Mouse (Mus musculus) urinary bladder, postnatal 14 days (tissue): Measurements from ENCODE around the gene Wnt10a.
"Not testable (repeated sequence)": the region's sequence is repeated elsewhere in the genome, so short reads cannot be mapped to it uniquely, and the experiment has no call there.

Experiments
- DNase-seq: peaks from one replicate; pipeline ENCODE4 v3.0.0; 2021; ENCODE audit warnings: low spot score

Wnt10a gene

DNA sequence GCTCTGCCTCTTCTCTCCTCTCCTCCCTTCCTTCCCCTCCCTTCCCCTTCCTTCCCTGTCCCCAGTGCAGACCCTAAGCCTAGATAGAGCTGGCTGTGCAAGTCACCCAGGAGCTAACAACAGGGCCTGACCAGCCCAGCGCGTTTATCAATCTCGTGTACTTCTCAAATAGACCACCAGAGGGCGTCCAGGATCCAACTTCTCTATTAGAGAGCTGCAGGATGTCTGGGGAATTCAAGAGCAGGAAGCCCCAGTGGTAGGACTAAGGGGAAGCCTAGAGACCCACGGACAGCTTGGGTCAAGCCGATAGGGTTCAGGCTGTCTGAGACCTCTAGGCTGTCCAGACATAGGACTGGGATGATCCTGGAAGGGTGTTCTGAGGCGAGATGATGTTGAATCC, 3.5 kb upstream of the Wnt10a start:
- peak; percentile 85 for DNase-seq

DNA sequence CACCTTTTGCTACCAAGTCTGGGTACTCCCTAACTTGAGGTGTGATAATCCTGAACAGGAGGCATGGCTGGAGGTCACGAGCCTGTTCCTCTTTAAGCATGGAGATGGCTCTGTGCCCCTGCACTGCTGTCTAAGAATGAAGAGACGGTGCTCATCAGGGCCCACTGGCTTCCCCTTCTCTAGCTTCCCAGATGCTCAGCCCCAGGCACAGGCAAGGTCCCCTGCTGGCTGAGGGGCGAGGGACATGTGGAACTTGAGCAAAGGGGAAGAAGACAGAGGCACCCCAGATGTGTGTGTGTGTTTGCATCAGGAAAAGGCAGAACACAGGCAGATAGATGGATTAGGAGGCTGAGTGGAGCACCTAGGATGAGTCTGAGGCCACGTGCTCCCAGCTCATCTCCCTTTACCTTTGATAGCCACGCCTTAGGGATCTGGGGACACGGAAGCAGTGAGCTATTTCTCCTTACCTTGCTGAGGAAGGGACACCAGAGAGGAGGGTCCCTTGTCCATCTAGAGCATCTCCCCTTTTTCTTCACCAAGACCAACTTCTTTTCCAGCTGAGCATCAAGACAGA, 2.6 kb upstream of the Wnt10a start:
- DNase-seq = no peak

DNA sequence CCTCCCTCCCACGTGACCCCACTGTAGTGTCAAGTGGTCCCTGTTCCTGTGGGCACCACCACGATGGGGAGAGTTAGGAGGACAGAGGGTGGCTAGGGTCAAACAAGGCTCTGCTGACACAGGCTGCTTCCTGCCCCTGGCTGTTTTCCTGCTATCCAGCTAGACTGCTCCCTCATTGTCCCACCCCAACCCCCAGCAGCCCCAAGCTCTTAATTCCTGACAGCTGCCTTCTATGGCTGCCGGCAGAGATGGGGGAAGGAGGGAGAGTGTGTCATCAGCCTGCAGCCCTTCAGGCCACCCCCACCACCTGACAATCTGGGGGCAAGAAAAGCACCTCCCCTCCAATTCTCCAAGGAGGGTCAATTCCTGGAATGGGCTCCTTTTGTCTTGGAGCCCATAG, 1.2 kb upstream of the Wnt10a start:
- no peak for DNase-seq

DNA sequence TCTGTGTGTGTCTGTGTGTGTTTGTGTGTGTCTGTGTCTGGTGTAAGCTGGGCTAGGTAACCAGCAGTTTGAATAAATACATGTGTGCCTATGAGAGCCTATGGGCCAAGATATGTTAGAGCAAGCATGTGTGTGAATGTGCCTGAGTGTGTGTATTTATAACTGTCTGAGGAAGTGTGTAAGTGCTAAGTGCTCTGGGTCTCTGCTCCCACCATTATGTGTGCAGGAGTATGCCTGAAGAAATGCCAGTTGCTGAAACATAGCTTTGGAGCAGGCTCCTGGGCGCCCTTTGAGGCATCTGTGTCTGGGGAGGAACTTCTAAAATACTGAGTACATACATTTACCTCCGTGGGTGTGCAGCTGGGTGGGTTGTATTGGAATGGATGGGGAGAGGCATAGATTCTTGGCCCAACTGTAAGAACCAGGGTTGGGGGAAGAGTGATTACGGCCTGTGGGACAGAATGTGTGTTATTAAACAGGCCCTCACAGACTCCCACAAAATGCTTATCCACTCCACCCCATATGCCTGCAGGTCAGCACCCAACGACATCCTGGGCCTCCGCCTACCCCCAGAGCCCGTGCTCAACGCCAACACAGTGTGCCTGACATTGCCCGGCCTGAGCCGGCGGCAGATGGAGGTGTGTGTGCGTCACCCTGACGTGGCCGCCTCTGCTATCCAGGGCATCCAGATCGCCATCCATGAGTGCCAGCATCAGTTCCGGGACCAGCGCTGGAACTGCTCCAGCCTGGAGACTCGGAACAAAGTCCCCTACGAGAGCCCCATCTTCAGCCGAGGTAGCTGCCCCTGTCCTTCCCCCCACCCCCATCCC, 1.7 kb downstream of the Wnt10a start:
- no peak for DNase-seq

DNA sequence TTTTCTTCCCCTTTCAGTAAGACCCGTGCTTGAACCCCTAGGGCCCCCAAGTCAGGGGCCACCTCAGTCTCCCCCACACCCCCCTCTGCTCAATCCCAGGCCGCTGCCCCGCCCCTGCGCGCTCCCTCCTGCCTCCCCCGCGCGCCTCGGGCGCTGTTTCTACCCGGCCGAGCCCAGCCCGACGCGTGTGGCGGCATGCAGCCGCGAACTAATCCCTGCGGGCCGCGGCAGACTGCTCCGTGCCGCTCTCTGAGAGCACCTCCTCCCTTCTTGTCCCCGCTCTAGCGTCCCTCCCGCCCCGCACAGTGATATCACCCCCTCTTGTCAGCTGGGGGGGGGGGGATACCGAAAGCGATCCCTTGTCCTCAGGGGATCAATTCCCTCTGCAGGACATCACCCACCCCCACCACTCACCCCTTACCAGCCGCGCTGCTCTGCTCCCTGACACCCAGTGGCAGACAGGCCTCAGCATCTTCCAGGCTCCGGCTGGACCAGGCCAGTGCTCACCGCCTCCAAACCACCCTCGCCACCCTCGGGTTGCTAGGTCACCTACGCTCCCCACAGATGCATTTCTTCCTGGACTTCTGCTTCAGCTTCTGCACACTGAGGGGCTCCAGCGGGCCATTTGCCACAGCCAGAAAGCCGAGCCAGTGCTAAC, 3.3 kb downstream of the Wnt10a start:
- DNase-seq = peak; percentile 67

DNA sequence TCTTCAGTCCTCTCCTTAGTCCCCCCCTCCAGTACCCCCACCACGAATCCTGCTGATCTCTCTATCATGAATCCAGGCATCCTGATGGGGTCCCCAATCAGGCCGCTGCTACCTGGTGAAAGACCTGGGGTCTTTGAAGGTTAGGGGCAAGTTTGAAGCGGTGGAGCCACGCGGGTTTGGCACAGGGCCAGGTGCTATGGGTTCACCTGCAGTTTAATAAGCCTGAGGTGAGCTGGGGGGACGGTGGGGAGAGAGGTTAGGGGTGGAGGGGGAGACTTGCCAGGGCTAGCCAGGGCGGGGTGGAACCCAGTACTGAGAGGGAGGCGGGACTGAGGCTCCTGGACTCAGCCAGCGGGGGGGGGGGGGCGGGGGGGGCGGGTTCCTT, 3.8 kb downstream of the Wnt10a start:
- no peak for DNase-seq

DNA sequence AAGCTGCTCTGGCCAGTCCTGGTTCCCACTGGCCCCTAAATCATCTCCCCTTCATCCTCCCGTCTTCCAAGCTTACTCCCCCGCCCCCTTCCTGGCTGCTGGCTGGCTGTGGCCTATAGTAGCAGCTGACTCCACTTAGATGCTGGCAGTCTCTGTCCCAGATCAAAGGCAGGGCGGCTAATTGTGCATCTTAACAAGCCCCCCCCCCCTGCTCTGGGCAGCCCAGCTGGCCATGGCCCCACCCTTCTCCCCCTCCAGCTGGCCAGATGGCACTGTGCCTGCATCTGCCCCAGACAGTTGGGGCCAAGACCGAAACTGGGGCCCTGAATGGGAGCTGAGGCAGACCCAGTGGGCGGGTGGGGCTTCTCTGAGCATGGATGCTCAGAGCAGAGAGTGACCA, 6.1 kb downstream of the Wnt10a start:
- DNase-seq = no peak

DNA sequence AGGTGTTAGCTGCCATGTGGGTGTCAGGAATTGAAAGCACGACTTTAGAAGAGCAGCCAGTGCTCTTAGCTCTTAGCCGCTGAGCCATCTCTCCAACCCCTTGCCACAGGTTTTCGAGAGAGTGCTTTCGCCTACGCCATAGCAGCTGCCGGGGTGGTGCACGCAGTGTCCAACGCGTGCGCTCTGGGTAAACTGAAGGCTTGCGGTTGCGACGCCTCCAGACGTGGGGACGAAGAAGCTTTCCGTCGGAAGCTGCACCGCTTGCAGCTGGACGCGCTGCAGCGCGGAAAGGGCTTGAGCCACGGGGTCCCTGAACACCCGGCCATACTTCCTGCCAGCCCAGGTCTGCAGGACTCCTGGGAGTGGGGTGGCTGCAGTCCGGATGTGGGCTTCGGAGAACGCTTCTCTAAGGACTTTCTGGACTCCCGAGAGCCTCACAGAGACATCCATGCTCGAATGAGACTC, 9.1 kb downstream of the Wnt10a start:
- DNase-seq = no peak

DNA sequence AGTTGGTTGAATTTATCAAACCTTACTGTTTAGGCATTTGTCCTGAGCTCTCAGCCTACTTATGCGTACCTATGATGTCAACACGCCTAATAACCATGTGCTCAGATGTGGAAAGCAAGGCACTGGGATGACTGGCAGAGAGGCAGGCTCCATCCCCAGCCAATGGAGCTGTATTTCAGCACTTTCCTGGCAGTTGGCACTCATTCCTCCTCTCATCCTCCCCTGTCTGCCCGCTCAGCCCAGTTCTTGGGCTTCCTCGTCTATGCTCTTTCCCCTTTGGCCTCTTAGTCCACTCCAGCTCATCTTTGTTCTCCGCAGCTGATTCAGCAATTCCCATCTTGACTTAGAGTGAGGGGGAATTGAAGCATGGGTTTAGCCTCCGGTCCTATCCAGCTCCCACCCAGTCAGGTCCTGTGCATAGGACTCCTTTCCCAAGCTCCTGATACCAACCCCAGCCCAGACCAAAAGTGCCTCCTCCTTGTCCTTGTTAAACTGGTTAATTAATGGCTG, 10.4 kb downstream of the Wnt10a start:
- DNase-seq = no peak

DNA sequence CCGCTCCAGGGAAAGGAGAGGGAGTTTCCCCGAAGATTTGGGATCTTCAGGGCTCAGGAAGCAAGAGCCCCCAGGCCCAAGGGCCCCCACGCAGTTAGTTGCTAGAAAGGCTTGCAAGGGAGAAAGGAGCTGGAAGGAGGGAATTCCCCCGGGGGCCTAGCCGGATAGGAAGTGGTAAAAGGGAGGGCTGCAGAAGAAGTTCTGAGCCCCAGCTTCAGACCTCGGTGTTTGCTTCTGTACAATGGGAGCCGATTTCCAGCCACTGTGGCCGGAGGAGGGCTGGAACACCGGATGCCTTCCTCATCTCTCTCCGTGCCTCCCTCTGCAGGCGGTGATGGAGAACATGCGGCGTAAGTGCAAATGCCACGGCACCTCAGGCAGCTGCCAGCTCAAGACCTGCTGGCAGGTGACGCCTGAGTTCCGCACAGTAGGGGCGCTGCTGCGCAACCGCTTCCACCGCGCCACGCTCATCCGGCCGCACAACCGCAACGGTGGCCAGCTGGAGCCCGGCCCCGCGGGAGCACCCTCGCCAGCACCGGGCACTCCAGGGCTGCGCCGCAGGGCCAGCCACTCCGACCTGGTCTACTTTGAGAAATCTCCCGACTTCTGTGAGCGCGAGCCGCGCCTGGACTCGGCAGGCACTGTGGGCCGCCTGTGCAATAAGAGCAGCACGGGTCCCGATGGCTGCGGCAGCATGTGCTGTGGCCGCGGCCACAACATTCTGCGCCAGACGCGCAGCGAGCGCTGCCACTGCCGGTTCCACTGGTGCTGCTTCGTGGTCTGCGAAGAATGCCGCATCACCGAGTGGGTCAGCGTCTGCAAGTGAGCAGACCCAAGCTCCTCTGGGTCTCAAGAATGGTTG, 11.7 kb downstream of the Wnt10a start:
- DNase-seq = peak; percentile 85

DNA sequence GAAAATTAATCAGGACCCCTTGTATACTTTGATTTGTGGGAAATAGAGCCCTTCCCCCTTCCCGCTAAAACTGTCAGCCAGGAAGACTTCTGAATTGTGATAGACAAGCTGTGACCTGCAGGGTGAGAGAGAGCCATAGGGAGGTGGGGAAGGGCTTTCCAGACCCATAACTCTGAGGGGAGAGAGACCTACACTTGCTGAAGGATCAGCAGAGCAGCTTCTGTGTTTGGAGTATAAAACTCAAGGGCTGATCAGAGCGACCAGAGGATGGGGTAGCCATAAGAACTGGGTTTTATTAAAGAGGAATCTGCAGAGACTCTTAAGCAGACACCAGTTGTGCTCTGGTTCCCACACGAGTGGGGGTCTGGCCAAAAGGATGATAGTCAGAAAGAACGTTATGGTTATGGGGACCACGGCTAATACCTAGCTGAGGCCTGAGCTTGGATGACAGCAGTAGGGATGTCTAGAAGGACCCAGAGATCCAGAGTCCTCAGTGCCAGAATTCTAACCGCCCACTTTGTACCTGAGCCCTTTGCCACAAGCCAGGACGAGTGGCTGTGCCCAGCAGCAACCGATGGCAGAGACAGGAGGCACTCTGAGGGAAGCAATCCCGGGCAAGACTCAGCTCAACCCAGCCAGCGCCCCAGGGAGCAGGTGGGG, 13.0 kb downstream of the Wnt10a start:
- no peak for DNase-seq

DNA sequence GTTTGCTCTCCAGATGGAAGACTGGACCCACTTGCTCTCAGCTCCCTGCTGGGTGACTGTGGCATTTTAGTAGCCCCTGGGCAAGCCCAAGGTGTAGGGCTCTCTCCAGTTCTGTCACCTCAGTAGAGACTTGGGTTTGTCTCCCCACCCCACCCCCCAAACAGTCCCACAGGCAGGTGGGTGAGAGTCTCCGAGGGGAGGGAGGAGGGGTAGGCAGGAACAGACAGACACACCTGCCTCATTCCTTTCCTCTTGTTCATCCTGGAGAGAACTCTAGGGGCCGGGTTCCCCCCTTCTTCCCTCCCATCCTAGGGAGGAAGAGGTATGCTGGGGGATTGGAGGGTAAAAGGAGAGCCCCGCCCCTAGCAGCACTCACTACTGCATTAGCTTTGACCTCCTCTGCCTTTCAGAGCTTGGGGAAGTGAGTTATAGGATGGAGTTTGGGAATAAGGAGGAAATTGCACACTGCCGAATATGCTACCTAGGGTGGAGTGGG, 14.1 kb downstream of the Wnt10a start:
- no peak for DNase-seq

DNA sequence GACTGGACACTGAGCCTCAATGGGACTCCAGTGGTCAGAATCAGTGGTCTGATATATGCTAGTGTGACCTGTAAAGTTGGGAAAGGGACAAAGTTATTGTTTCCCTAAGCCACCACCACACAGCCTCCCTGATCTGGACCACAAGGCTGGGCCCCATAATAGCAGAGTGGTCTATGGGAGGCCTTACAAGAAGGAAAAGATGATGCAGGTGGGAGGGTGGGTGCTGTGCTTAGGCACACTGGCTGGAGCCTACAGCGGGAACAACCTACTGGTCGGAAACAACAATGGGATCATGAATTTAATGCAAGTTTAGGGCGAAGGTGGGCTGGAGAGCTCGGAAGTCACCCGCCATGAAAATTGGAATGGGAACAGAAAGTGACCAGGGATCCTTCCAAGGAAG, 14.5 kb downstream of the Wnt10a start:
- DNase-seq = no peak

DNA sequence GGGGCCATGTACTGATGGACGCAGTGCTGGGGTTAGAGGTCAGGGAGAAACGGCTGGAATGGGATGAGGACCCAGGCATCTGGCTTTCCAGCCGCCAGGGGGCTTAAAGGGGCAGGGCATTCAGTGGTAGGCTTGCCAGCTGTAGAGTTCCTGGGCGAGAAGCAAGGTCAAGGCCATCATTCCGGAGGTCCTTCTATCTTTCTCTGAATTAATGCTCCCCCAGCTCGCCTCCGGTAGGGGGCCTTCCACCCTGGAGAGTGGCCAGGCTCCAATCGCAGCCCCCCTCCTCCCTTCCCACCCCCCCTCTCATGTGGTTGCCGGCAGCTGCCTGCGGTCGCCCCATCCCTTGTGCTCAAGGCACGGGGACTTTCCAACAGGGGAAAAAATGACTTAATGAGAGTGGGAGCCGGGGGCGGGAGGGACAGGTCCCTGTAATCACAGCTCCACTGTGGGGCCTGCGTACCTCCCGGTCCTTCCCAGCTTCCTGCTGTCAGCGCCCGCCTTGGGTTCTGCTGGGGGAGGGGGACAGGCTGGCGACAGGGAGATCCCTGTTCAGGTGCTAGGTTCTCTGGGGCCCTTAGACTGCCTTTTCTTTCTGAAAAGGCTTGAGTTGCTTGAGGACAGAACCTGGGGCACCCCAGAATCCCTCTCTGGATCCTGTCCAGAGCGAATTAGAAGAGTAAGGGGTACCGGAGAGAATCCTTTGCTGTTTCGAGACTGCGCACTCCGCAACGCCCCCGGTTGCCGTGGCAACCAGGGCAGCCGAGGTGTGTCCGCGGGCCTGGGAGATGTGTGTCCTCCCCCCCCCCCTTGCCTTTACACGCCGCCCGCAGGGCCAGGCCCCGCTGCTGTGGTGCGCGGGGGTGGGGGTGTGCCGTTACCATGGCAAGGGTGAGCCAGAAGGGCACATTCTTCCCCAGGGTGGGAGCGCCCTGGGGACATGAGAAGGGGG, 15.3 kb downstream of the Wnt10a start:
- DNase-seq = peak; percentile 46

DNA sequence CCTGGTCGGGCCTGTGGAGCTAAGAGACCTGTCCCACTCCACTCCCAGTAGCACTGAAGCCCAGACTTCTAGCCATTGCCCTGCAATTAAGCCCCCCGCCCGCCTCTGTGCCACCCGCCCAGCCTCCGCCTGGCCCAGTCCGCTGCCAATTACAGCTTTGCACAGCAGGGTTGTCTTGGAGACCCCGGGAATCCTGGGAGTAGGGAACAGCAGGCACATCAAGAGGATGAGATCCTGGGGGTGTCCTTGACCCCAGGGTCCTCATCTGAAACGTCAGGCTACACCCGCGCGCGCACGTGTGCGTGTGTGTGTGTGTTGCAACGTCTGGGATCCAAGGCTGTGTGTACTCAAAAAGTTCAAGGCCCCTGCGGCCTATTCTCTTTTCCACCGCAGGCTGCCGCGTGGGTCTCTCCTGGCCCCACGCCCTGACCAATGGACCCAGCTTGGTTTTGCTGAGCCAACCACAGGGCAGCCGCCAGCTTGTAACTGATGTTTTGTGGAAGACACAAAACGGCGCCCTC, 16.3 kb downstream of the Wnt10a start:
- DNase-seq = no peak

DNA sequence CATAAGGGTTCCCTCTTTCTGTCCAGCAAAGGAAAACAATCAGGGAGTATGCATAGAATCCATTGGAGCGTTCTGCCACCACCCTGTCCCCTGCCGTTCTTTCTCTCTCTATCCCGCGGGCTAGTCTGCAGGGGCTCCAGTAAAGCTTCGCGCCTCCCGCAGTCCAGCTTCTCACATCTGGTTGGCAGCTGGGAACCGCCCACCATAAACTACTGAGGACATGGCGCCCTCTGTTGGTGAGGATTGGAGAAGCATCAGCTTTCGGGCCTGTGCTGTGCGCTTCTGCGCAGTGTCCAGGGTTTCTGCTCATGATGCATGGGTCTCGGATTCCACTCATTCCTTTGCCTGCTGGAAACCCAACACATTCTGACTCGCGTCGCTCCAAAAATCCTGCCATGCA, 16.8 kb downstream of the Wnt10a start:
- DNase-seq = peak; percentile 91

DNA sequence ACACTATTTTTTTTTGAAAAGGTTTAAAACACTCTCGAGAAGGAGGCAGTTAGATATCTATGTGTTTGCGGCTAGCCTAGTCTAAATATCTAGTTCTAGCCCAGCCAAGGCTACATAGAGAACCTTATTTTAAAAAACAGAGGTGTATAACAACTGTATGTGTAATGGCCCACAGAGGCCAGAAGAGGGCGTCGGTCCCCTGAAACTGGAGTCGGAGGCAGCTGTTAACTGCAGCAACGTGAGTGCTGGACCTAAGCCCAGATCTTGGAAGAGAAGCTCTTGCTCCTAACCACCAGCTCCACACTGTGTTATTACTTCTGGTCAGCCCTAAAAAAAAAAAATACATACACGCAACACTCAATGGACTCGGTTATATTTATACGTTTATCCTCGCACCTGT, 17.7 kb downstream of the Wnt10a start:
- no peak for DNase-seq

DNA sequence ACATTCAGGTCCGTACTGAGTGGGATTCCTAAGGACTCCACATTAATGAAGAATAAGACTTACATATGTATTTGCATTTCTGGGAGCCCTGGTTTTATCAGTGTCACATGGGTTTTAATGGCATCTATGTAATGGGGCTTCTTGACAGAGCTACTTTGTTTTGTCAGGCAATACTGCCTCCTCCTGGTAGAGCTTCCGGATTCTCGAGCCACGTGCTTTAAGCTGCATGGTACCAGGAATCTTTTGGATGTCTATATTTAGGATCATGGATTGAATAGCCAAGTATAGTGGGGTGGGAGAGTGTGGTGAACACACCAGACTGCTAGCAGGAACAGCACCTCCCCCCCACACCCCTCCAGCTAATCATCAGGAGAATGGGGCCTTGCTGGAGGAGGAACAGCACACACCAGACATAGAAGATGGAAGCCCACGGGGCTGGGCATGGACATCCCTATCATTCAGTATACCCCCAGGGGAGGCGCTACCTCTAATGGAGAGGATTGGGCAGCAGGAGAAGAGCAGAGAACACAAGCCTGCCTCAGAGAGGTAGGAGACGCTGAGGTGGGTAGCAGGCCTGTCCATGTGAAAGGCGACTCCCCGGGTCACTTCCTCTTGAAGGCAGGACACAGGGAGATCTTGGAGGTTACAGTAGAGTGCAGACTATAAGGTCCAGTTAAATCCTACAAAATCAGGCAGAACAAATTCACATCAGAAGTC, 23.8 kb downstream of the Wnt10a start:
- no peak for DNase-seq

DNA sequence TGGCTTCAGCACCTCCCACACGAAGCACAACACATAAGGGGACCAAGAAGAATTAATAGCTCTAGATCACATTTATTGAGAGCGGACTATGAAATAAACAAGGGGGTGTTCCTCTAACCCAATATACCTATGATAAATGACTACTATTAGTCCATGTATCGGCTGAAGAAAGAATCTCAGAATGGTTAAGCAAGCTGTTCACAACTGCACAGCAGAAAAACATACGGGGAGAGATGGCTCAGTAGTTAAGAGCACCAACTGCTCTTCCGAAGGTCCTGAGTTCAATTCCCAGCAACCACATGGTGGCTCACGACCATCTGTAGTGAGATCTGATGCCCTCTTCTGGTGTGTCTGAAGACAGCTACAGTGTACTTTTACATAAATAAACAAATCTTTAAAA, 24.6 kb downstream of the Wnt10a start:
- DNase-seq = not testable (repeated sequence)
